Mouse (Mus musculus) layer of hippocampus, adult 18-20 months (tissue): ENCODE data around the gene Ins2. TPM values are rescaled to one million over a fixed set of nuclear protein-coding genes. Genes with fewer than 3 reads are reported as not detected.

Experiments used
- DNase-seq, 2 experiments: peaks; one replicate each; pipeline ENCODE4 v3.0.0; 2022; ENCODE audit warnings: low spot score in 2 of 2
- total RNA-seq, 2 experiments: library from RNA; stranded (reverse); gene quantifications; 2 replicates each; pipeline ENCODE4 v1.2.3; 2021

Gene Ins2
- total RNA-seq, 2 experiments from 2014 or later = not detected

DNA sequence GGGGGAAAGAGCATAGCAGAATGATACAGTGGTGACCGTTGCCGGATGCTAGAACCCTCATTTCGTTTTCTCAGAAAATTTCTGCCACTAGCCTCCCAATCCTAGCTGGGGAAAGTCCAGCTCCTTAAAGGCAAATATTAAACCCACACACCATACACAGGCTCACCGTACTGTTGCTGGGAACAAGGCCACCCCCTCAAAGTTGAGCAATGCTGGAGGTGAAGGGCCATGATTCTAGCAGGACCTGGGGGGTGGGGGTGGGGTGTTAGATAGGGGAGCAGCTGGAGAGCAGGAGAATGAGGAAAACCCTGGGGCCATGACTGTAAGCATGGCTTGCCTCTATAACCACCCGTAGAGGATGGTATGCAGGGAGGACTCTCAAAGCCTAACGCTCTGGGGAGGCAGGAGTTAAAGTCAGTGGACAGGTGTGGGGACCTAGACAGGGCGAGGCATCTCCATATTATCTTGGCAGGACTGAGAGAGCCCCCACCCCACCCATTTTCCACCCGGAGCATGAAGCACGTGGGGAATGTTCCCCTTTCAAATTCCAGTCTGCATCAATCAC lies 78.6 kb downstream of the Ins2 start:
- DNase-seq = no peak

DNA sequence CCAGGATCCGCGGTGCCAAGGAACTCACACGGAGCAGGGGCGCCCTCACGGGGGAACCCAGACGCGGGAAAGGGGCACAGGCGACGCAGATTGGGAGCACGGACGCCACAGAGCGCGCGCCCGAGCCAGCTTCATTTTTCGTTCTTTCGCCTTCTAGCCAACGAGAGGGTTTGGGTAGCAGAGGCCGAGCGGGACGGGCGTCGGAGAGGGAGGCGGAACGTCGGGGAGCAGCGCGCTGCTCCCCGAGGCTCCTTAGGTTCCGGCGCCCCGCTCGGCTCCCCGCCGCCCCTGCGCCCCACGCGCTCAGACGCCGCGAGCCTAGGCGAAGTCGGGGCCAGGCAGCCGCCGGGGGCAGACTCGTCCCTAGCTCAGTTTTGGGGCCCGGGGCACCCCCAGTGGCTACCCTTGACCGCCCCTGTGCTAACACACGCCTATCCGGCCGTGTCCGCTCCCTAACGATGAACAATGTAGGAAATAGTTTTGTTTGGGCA lies 79.2 kb downstream of the Ins2 start:
- no peak for DNase-seq

DNA sequence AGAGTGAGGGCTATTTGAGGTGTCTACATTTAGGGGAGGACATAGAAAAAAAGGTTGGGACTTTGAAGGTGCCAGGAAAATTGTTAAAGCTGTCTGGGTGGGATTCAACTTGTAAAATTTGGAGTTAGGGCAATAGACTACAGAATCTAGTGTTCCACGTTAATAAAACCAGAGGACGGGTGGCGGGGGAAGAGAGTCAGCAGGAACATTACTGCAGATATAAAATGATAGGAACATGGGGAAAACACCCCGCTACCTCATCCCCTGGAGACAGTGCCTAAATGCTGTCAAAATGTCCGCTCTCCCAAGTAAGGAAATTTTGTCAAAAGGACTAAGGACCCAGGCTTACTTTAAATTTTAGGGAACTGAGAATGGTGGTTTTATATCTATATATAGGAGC lies 80.0 kb downstream of the Ins2 start:
- no peak for DNase-seq

DNA sequence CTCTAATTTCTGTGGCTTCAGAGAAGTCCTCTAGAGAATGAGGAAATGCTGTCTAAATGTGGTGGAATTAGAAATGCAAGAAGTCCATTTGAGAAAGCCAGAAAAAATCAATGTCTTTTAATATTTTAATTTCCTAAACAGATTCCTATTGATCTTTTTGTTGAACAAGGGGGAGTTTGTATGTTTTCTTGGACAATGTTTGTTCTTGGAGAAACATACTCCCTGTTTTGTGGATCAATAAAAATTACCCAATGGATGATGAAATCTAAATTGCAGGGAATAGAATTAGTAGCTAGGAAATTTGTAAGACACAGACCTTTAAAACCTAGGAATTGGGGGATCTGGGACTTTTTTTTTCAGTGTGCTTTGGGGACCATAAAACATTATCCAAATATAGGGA lies 81.4 kb downstream of the Ins2 start:
- no peak for DNase-seq

DNA sequence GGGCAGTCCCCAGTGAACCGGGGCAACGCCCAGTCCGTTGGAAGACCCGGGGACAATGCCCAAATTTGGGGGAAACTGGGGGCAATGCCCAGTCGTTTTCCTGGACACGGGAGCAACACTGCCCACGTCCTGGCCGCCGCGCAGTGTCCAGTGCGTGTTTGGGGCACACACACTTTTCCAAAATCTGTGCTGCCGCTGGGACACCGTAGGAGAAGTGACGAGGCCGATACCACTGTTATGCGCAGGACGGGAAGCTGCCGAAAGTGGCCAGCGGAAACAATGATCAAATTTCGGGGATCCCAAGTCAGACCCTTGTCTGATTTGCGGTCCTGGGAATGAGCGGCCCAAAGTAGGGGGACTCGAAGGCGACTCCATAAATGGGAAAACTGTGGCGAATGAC lies 82.1 kb downstream of the Ins2 start:
- DNase-seq = peak in 1 of 2 experiments; percentile 0

DNA sequence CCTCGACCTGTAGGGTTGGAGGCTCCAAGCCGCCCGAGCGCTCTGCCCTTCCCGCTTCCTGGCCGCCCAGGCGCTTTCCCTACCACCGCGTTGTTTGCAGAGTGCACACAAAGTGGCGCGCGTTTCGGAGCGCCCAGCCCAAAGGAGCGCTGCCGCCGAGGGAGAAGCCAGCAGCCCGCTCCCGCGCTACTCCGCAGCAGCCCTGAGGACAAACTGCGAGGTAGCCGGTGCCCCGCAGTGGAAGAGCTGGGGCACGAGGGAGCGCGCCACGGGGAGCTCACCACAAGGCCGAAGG lies 82.6 kb downstream of the Ins2 start:
- DNase-seq = peak in 1 of 2 experiments; percentile 1

DNA sequence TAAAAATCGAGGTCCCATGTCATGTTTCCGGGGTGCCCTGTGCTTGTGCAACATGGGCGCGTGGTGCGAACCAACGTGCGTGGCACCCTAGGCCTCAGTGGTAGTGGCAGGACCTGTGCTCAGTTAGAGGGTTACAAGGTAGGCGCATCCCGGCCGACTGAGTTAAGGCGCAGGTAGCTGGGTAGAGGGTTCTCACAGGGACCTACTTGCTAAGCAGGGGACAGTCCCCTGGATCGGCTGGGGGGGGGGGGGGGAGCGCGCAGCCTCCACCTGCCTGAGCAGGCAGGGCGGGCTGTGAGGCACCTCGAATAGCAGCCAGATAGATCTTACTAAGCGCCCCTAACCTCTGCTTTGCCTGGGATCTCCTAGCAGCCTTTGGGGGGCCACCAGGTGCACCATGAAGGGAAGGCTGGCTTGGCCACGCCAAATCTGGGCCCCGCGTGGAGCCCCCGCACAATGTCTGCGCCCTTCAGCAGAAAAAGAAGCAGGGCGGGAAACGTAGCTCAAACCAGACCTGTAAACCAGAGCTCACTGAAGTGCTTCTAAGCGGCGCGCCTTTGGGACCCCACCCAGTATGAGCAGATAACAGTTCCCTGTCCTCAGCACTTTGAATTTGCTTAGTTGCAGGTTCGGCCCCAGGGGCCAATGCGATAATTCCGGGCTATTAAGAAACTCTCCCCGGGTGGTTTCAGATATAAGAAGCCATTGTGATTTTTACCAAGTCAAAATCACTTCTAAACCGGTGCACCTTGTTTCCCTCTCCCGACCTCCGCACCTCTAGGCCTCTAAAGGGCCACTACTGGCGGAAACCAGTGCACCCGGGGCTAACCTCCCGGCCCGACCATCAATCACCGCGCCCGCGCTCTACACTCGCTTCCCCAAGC lies 83.2 kb downstream of the Ins2 start:
- peak in 1 of 2 experiments; percentile 0 for DNase-seq

DNA sequence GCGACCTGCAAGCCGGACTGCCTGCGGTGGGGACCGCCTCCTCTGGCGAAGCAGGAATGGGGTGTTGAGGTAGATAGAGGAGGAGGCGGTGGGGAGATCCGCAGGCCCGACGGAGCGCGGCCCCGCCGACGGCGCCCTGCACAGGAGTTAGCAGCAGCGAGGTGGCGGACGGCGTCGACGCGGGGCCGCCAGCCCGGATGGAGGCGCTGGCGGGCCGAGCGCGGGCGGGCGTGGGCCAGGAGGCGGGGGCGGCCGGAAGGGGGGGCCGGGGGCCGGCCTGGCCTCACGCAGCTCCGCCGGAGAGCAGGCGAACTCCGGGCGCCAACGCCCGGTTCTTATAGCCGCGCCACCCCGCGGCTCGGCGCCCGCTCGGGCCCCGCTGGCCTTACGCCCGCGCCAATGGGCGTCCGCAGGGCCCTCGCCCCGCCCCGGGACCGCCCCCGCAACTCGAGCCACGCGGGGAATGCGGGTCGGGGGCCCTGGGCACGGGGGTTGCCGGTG lies 84.0 kb downstream of the Ins2 start:
- no peak for DNase-seq

DNA sequence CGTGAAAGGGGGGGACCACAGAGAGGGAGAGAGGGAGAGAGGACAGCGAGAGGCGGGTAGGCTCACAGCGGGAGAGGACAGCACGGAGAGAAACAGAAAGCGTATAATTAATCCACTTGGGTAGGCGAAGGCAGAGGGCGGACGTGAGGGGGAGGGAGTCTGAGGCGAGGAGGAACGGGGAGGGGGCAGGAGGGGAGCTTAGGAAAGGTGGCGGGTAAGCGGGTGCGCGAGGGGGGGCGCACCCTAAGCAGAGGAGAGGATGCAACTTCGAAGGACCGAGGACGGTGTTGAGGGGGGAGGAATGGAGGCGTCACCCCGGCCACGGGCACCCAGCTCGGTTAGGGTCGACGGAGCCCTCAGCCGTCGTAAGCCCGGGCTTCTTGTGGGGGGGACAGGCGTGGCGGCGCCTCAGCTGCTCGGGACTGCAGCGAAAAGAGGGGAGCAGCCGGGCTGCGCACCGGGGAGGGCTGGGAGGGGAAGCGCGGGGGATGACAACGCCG lies 84.5 kb downstream of the Ins2 start:
- no peak for DNase-seq

DNA sequence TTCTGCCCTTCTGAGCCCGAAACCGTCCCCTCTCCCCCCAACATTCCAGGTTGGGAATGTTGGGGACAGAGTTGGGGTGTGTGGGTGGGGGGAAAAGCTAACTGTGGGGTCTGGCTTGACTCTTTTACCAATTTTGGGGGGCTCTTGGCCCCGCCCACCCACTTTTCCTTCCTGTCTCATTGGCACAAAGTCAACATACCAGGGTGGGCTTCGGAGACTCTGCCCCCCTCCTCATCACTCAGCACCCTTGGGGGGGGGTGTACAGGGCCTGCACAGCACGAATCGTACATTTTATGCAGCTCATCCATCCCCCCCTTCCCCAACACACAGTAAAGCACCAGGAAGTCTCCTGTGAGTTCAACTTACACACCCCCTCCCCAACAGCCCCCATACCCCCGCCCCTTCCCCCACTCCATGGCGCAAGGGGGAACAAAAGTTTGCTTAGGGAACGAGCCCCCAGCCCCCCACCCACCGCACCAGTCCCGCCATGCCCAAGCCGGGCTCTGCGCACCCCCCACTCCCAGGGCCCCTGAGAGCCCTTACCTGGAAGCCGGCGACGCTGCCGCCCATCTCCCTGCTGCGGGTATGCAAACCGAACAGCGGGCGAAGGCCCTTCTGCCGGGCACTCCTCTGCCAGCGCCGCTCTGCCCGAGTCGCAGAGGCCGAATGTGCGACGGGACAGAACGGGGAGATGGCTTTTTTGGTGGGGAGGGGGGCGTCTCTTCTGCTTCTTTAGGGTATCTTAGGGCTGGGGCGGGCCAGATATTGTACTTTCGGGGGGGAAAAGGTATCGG lies 85.2 kb downstream of the Ins2 start:
- DNase-seq = no peak

DNA sequence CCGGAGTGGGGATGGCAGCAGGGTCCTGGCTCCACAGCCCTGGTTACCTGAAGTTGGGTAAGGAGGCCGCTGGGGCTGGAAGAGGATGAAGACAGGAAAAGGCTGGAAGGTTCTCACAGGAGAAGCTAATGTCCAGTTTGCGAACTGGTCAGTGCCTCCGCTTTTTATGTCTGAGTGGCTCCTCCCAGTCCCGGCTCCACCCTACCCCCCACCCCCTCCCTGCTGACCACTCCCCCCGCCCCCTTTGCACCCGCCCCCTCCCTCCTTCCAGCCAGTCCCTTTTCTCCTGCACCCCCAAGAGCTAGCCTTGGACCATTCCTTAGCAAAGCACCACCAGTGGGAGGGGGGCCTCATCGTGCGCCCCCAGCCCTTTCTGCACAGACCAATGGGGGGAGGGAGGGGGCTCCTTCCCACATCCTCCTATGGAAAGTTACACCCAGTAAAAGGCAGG lies 85.8 kb downstream of the Ins2 start:
- DNase-seq = no peak

DNA sequence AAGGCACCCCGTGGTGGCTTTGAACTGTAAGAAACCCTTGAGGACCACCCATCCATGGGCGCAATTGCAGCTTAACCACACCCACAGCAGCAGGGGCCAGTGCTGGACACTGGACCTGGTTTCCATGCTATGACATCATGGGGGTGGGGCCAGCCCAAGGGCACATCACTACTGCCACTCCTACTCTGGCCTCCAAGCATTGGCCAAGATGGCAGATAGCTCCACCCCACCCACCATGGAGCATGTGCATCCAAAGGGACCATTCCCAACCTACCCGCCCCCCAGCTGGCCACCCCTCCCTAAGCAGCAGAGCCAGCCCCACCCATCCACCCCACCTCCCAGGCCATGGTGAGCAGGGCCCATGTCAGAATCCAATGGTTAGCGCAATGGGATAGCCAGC lies 87.1 kb downstream of the Ins2 start:
- DNase-seq = no peak

DNA sequence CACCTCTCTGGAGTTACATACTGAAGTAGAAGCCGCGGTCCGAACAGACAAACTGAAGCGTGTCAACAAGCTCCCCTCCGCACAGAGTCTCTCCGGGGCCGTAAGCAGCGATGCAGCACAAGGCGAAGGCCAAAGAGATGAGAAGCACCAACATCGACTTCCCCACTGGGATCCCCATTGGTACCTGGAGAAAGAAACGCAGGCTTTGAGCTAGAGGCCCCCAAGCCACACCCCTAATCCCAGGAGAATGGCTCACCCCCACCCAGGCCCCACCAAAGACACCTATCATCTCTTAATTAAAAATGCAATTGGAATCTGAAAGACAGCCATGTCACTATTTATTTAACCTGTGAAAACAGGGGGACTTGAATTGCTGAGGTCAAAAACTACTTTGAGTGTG lies 87.5 kb downstream of the Ins2 start:
- DNase-seq = no peak

DNA sequence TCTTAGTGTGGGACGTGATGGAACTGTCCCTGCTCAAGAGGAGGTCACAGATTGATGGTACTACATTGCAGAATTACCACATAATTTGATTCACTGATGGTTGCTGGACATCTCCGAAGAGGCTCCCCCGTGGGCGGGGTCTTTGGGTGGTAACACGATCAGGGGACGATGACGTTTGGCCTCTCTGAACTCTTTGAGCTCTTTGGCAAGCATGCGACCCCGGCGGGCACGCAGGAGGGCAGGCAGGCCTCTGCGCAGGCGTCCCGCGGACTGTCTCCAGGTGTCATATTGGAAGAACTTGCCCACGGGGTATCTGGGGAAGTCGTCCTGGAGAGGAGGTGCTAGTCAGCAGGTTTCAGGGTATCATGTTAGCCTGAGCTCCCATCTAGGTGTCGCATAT lies 89.5 kb downstream of the Ins2 start:
- DNase-seq = no peak

DNA sequence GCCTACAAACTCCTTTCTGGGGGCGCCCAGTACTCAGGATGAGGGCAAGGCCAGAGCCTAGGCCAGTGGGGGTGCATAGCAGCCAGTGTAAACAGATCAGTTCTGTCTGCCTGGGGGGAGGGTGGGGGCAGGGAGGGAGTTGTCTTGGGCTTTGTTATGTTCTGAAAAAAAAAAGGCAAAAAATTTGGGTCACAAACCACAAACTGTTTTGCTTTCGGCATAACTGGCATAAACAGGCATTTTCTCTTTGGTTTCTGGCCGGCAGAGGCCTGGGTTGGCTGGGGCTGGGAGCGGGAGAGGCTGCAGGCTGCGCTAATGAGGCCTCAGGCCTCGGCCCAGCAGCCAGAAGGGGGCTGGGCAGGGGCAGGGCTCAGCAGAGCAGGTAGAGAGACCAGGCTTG lies 96.5 kb downstream of the Ins2 start:
- DNase-seq = no peak

DNA sequence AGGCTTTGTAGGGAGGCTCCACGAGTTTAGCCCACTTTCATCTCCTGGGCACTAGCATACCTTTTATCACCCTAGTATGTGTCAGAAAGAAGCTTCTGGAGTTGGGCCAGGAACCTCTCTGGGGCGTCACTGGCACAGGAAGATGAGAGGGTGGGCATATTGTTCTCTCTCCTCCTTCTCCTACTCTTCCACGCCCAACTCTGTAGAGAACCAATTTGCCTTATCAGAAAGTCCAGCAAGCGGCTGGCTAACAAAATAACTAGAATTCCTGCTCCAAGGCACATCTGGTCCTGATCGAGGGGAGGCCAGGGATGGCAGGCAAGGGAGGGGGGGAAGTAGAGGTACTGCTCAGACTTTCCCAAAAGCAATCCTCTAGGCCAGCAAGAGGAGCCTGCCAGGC lies 98.1 kb downstream of the Ins2 start:
- DNase-seq = no peak

DNA sequence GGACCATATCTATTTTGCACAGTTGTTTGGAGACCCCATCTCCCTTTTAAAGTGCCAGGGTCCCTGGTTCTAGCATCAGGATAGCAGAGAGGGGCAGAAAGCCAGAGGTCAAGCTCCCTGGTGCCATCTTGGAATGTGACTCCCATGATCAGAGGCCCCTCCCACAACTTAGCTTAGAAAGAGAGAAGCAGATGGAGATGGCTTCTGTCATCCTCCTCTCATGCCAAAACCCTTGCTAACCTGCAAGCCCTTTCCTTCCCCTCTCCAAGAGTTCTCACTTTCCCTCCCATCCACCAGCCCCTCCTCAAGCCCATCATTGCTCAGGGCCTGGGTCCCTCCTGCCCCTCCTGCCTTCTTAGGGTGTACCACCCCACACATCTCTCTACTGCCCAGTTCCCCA lies 107.0 kb downstream of the Ins2 start:
- no peak for DNase-seq

DNA sequence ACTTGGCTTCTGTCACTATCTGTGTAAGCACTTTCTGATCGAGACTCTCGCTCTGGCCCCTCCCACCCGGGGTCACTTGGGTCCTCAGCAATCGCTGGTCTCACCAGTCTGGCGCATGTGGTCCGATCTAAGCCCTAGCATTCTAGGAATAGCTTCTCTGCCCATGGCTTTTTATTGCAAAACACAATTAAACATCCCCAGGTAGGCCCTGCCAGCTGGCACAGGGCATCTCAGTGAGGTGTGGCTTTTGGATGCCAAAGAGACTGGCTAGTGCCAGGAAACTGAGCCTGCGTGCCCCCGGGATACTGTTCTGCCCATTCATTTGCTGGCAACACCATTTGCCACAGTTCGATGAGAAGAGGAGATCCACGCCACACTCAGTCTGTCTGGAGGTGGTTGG lies 112.5 kb downstream of the Ins2 start:
- no peak for DNase-seq

DNA sequence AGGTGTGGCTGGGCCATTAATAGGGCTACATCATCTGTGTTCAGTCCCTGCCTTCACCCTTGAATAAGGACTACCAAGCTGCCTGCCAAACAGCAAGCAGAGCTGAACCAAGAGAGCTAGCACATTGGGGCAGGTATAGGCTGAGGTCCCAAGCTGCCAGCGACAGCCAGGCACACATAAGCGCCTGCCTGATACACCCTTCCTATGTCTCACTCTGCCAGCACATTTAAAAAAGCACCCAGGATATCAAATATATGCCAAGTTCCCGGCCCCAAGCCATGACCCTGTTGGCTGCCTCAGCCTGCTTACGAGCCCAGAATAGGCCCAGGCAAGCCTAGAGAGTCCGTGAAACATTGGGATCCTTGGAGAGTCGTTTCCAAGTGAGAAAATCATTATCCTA lies 113.4 kb downstream of the Ins2 start:
- DNase-seq = no peak
